Mouse (Mus musculus): Measurements from ENCODE around the gene Slc39a3. TPM values are rescaled to one million over a fixed set of nuclear protein-coding genes. Genes with fewer than 3 reads are reported as not detected.

Gene Slc39a3
- polyA plus RNA-seq, 1 experiment from 2014 or later, result 9.2 TPM

Other genes starting within 250 kb of the Slc39a3 start
- 83.4 and 84.4 TPM in 2 replicates for gene Sf3a2, start 239.2 kb downstream of the Slc39a3 start, polyA plus RNA-seq (2014; fragmentation: Nextera tagmentation; extraction: Ambion mirVana)
- 142 and 150 TPM in 2 replicates for gene Plekhj1, start 238.8 kb downstream of the Slc39a3 start, polyA plus RNA-seq (2014; fragmentation: Nextera tagmentation; extraction: Ambion mirVana)
- not detected in 2 replicates for gene Amh, start 232.2 kb downstream of the Slc39a3 start, polyA plus RNA-seq (2014; fragmentation: Nextera tagmentation; extraction: Ambion mirVana)
- 0.36 and 0.61 TPM in 2 replicates for gene Jsrp1, start 223.9 kb downstream of the Slc39a3 start, polyA plus RNA-seq (2014; fragmentation: Nextera tagmentation; extraction: Ambion mirVana)
- 1,755 and 1,772 TPM in 2 replicates for gene Oaz1, start 210.8 kb downstream of the Slc39a3 start, polyA plus RNA-seq (2014; fragmentation: Nextera tagmentation; extraction: Ambion mirVana)
- 0.24 and 0.29 TPM in 2 replicates for gene Lingo3, start 193.4 kb downstream of the Slc39a3 start, polyA plus RNA-seq (2014; fragmentation: Nextera tagmentation; extraction: Ambion mirVana)
- gene Lsm7, start 182.2 kb downstream of the Slc39a3 start, polyA plus RNA-seq (2014; fragmentation: Nextera tagmentation; extraction: Ambion mirVana), result 260 and 271 TPM in 2 replicates
- 25.1 and 25.4 TPM in 2 replicates for gene Sppl2b, start 182.2 kb downstream of the Slc39a3 start, polyA plus RNA-seq (2014; fragmentation: Nextera tagmentation; extraction: Ambion mirVana)
- gene Tmprss9, start 165.6 kb downstream of the Slc39a3 start, polyA plus RNA-seq (2014; fragmentation: Nextera tagmentation; extraction: Ambion mirVana), result 0.05 and 0.06 TPM in 2 replicates
- gene Timm13, start 136.5 kb downstream of the Slc39a3 start, polyA plus RNA-seq (2014; fragmentation: Nextera tagmentation; extraction: Ambion mirVana), result 328 and 353 TPM in 2 replicates
- 14.6 and 19.0 TPM in 2 replicates for gene Lmnb2, start 119.2 kb downstream of the Slc39a3 start, polyA plus RNA-seq (2014; fragmentation: Nextera tagmentation; extraction: Ambion mirVana)
- 13.8 and 14.6 TPM in 2 replicates for gene Gadd45b, start 107.4 kb downstream of the Slc39a3 start, polyA plus RNA-seq (2014; fragmentation: Nextera tagmentation; extraction: Ambion mirVana)
- gene Gng7, start 22.5 kb downstream of the Slc39a3 start, polyA plus RNA-seq (2014; fragmentation: Nextera tagmentation; extraction: Ambion mirVana), result 6.6 and 7.2 TPM in 2 replicates
- gene Diras1, start 11.8 kb downstream of the Slc39a3 start, polyA plus RNA-seq (2014; fragmentation: Nextera tagmentation; extraction: Ambion mirVana), result 3.4 and 5.8 TPM in 2 replicates
- gene Sgta, start 22.8 kb upstream of the Slc39a3 start, polyA plus RNA-seq (2014; fragmentation: Nextera tagmentation; extraction: Ambion mirVana), result 200 and 210 TPM in 2 replicates
- 44.1 and 46.4 TPM in 2 replicates for gene Thop1, start 32.6 kb upstream of the Slc39a3 start, polyA plus RNA-seq (2014; fragmentation: Nextera tagmentation; extraction: Ambion mirVana)
- gene Creb3l3, start 61.4 kb upstream of the Slc39a3 start, polyA plus RNA-seq (2014; fragmentation: Nextera tagmentation; extraction: Ambion mirVana), result 0.23 and 0.49 TPM in 2 replicates
- 201 and 203 TPM in 2 replicates for gene Map2k2, start 68.5 kb upstream of the Slc39a3 start, polyA plus RNA-seq (2014; fragmentation: Nextera tagmentation; extraction: Ambion mirVana)
- 6.6 and 7.9 TPM in 2 replicates for gene Zbtb7a, start 97.8 kb upstream of the Slc39a3 start, polyA plus RNA-seq (2014; fragmentation: Nextera tagmentation; extraction: Ambion mirVana)
- gene Pias4, start 130.5 kb upstream of the Slc39a3 start, polyA plus RNA-seq (2014; fragmentation: Nextera tagmentation; extraction: Ambion mirVana), result 52.7 and 54.1 TPM in 2 replicates
- 380 and 413 TPM in 2 replicates for gene Eef2, start 139.2 kb upstream of the Slc39a3 start, polyA plus RNA-seq (2014; fragmentation: Nextera tagmentation; extraction: Ambion mirVana)
- 49.9 and 53.3 TPM in 2 replicates for gene Dapk3, start 145.6 kb upstream of the Slc39a3 start, polyA plus RNA-seq (2014; fragmentation: Nextera tagmentation; extraction: Ambion mirVana)
- not detected in 2 replicates for gene 4930442H23Rik, start 146.4 kb upstream of the Slc39a3 start, polyA plus RNA-seq (2014; fragmentation: Nextera tagmentation; extraction: Ambion mirVana)
- gene Nmrk2, start 164.6 kb upstream of the Slc39a3 start, polyA plus RNA-seq (2014; fragmentation: Nextera tagmentation; extraction: Ambion mirVana), result 0.08 TPM in 1 of 2 replicates, not detected in the other
- gene Atcay, start 193.4 kb upstream of the Slc39a3 start, polyA plus RNA-seq (2014; fragmentation: Nextera tagmentation; extraction: Ambion mirVana), result 22.8 and 23.8 TPM in 2 replicates
- 3.4 and 4.3 TPM in 2 replicates for gene Zfr2, start 195.7 kb upstream of the Slc39a3 start, polyA plus RNA-seq (2014; fragmentation: Nextera tagmentation; extraction: Ambion mirVana)
- 3.1 and 3.3 TPM in 2 replicates for gene Matk, start 215.5 kb upstream of the Slc39a3 start, polyA plus RNA-seq (2014; fragmentation: Nextera tagmentation; extraction: Ambion mirVana)
- 179 and 182 TPM in 2 replicates for gene Mrpl54, start 229.5 kb upstream of the Slc39a3 start, polyA plus RNA-seq (2014; fragmentation: Nextera tagmentation; extraction: Ambion mirVana)
- 32.1 and 33.5 TPM in 2 replicates for gene Apba3, start 229.5 kb upstream of the Slc39a3 start, polyA plus RNA-seq (2014; fragmentation: Nextera tagmentation; extraction: Ambion mirVana)

Data from hindbrain, embryonic 11.5 days (tissue).